In genomic region chr10:76569996-76570685, GRCm38 (mm10) we compare ENCODE assay signal across 33 mouse cellular contexts. TPM values are rescaled to one million over a fixed set of nuclear protein-coding genes. Genes with fewer than 3 reads are reported as not detected.
DNase-seq lines count a peak whose midpoint lies in the region; ATAC-seq and TF ChIP-seq lines count a peak whose summit lies in the region.
"Had no signal": no experiment of that assay in that cellular context is flagged by ENCODE, and none has a peak within 500 bp of the region (broad histone marks: within the 10 kb centered on the region; RNA-seq: fewer than 3 reads in every experiment).

No protein-coding gene starts in this region.

- no peak for TF ChIP-seq CTCF in kidney, adult 2 months (conservative IDR thresholded peaks at IDR 0.05; ENCODE audit: insufficient read depth, insufficient read length, low read depth, low read length)
- TF ChIP-seq CTCF in liver, postnatal 0 days (IDR thresholded peaks at IDR 0.05; ENCODE audit: low read depth): no peak

- WGBS in kidney, adult 2 months: 64% methylated on average over 22 of the region's 22 CpGs
- WGBS in kidney, embryonic 14.5 days: 93% methylated on average over 22 of the region's 22 CpGs
- WGBS in liver, postnatal 0 days (ENCODE audit: insufficient replicate concordance): 86% methylated on average over 22 of the region's 22 CpGs

- no peak for TF ChIP-seq POLR2A in kidney, adult 2 months (IDR thresholded peaks at IDR 0.05; ENCODE audit: low read depth, low read length)

- H3K4me2 ChIP-seq in kidney, embryonic 14.5 days (replicated peaks; ENCODE audit: low read depth, low read length): no peak overlapping the region
- H3K4me2 ChIP-seq in liver, postnatal 0 days (ENCODE audit: low read depth, low read length): no peak overlapping the region
- H3K4me2 ChIP-seq: heart, embryonic 13.5 days; hindbrain, embryonic 14.5 days; limb, embryonic 12.5 days; liver, embryonic 13.5 days had no signal

- H3K36me3 ChIP-seq in kidney, adult 2 months (ENCODE audit: control insufficient read depth, insufficient read depth, low read length): no peaks in the 10 kb centered on the region
- no peaks in the 10 kb centered on the region for H3K36me3 ChIP-seq in kidney, embryonic 14.5 days (ENCODE audit: control insufficient read depth, insufficient read depth, low read length)
- no peaks in the 10 kb centered on the region for H3K36me3 ChIP-seq in liver, postnatal 0 days (replicated peaks; ENCODE audit: insufficient read depth, low read length)
- H3K36me3 ChIP-seq: G1E; heart, embryonic 13.5 days; limb, embryonic 12.5 days; liver, embryonic 13.5 days had no signal

- DNase-seq in kidney, adult 2 months: peak; percentile 80
- DNase-seq in liver, postnatal 0 days: no peak
- DNase-seq in liver (no peak), R1 (ENCODE audit: low read depth, low spot score) (peak; percentile 39)
- no peak for DNase-seq in ovary, adult 18-20 months (ENCODE audit: low spot score)
- no peak for DNase-seq in left cerebral cortex, adult 9 months (ENCODE audit: low spot score in 2 of 2)
- DNase-seq: adrenal gland, adult 2 months; adrenal gland, postnatal 36 days; cerebellum, adult 18-20 months; cerebellum, postnatal 10 days; heart, adult 2 months; heart, postnatal 10 days; liver, embryonic 13.5 days; lung, adult 2 months; lung, postnatal 10 days; midbrain, embryonic 14.5 days; retina, postnatal 1 day; right cerebral cortex, postnatal 14 days; thymus, postnatal 25 days had no signal

- no peak for TF ChIP-seq EP300 in liver, postnatal 0 days (IDR thresholded peaks at IDR 0.05; ENCODE audit: low read depth)

- H3K27ac ChIP-seq in kidney, adult 2 months (ENCODE audit: insufficient read depth, low read depth, low read length): peak overlapping the region; percentile 72
- H3K27ac ChIP-seq in kidney, embryonic 14.5 days (ENCODE audit: low read depth, low read length): no peak overlapping the region
- no peak overlapping the region for H3K27ac ChIP-seq in liver, postnatal 0 days (ENCODE audit: low read depth)
- H3K27ac ChIP-seq: heart, adult 2 months; heart, embryonic 13.5 days; hindbrain, embryonic 14.5 days; limb, embryonic 12.5 days; liver, embryonic 13.5 days; macrophage had no signal

- no peak for ATAC-seq in kidney, embryonic 14.5 days (ENCODE audit: low FRiP score, low TSS enrichment)
- peak; percentile 43; the same call in 1 of the 2 replicates for ATAC-seq in liver, postnatal 0 days
- ATAC-seq: forebrain, embryonic 16.5 days; intestine, postnatal 0 days had no signal

- no peaks in the 10 kb centered on the region for H3K27me3 ChIP-seq in kidney, adult 2 months (replicated peaks; ENCODE audit: control insufficient read depth, insufficient read depth, low read length)
- H3K27me3 ChIP-seq in kidney, embryonic 14.5 days (ENCODE audit: control insufficient read depth, insufficient read depth, low read length): no peaks in the 10 kb centered on the region
- H3K27me3 ChIP-seq in liver, postnatal 0 days (ENCODE audit: insufficient read depth, low read length): no peaks in the 10 kb centered on the region
- H3K27me3 ChIP-seq: heart, embryonic 13.5 days; limb, embryonic 12.5 days; liver, embryonic 13.5 days had no signal

- peaks cover 2% of the 10 kb centered on the region for H3K4me1 ChIP-seq in kidney, adult 2 months (ENCODE audit: control insufficient read depth, insufficient read depth, low read length)
- no peaks in the 10 kb centered on the region for H3K4me1 ChIP-seq in kidney, embryonic 14.5 days (ENCODE audit: control insufficient read depth, insufficient read depth, low read length)
- H3K4me1 ChIP-seq in liver, postnatal 0 days (ENCODE audit: insufficient read depth): peaks cover 7% of the 10 kb centered on the region; the same call in 1 of the 2 replicates
- H3K4me1 ChIP-seq: heart, embryonic 13.5 days; limb, embryonic 12.5 days; liver, embryonic 13.5 days had no signal

- H3K9me3 ChIP-seq in kidney, embryonic 14.5 days (ENCODE audit: control insufficient read depth, low read length): no peaks in the 10 kb centered on the region
- no peaks in the 10 kb centered on the region for H3K9me3 ChIP-seq in liver, postnatal 0 days (ENCODE audit: low read length)
- H3K9me3 ChIP-seq: G1E; heart, embryonic 13.5 days; limb, embryonic 12.5 days; liver, embryonic 13.5 days had no signal

- H3K4me3 ChIP-seq in kidney, adult 2 months (ENCODE audit: insufficient read depth, low read depth, low read length): peak overlapping the region; percentile 48
- no peak overlapping the region for H3K4me3 ChIP-seq in kidney, embryonic 14.5 days (ENCODE audit: low read length)
- H3K4me3 ChIP-seq in liver, postnatal 0 days (ENCODE audit: low read depth, low read length): no peak overlapping the region
- H3K4me3 ChIP-seq: erythroblast, embryonic 14.5 days; heart, adult 2 months; heart, embryonic 13.5 days; limb, embryonic 12.5 days; liver, embryonic 13.5 days had no signal

- H3K9ac ChIP-seq in kidney, embryonic 14.5 days (ENCODE audit: low read depth, low read length): no peak overlapping the region
- no peak overlapping the region for H3K9ac ChIP-seq in liver, postnatal 0 days (replicated peaks)
- H3K9ac ChIP-seq: heart, embryonic 13.5 days; hindbrain, embryonic 14.5 days; limb, embryonic 12.5 days; liver, embryonic 13.5 days had no signal

RNA-seq across cellular contexts. Expression of gene Ftcd, which starts 5.3 kb away (rescaled TPM):
- polyA plus RNA-seq in kidney, adult 2 months (2012; rRNA removed): 4.0 and 6.2 TPM in 2 replicates
- 0.28 and 0.46 TPM in 2 replicates for polyA plus RNA-seq in kidney, embryonic 14.5 days (2014; fragmentation: Nextera tagmentation; extraction: Ambion mirVana)
- 171 TPM in 2 replicates for polyA plus RNA-seq in liver, postnatal 0 days (2015; fragmentation: Nextera tagmentation; extraction: Ambion mirVana)
- polyA plus RNA-seq: erythroblast, embryonic 14.5 days; forebrain, embryonic 11.5 days; G1E; heart, adult 2 months; hindbrain, embryonic 14.5 days; limb, embryonic 12.5 days; macrophage; midbrain, embryonic 14.5 days; neural tube, embryonic 14.5 days; small intestine, adult 2 months; stomach, embryonic 14.5 days had no signal

RNA-seq across cellular contexts. Expression of gene Spatc1l, which starts 8.1 kb away (rescaled TPM):
- 0.14 and 0.19 TPM in 2 replicates for polyA plus RNA-seq in kidney, adult 2 months (2012; rRNA removed)
- not detected in 2 replicates for polyA plus RNA-seq in kidney, embryonic 14.5 days (2014; fragmentation: Nextera tagmentation; extraction: Ambion mirVana)
- polyA plus RNA-seq in liver, postnatal 0 days (2015; fragmentation: Nextera tagmentation; extraction: Ambion mirVana): not detected in 2 replicates
- polyA plus RNA-seq: adrenal gland, adult 2 months; embryonic facial prominence, embryonic 14.5 days; erythroblast, embryonic 14.5 days; forebrain, embryonic 11.5 days; G1E; heart, embryonic 13.5 days; hindbrain, embryonic 14.5 days; intestine, postnatal 0 days; limb, embryonic 12.5 days; liver, embryonic 13.5 days; macrophage; midbrain, embryonic 14.5 days had no signal

RNA-seq across cellular contexts. Expression of gene Lss, which starts 38.8 kb away (rescaled TPM):
- polyA plus RNA-seq in kidney, adult 2 months (2012; rRNA removed): 18.9 and 21.4 TPM in 2 replicates
- polyA plus RNA-seq in kidney, embryonic 14.5 days (2014; fragmentation: Nextera tagmentation; extraction: Ambion mirVana): 9.7 and 21.9 TPM in 2 replicates
- polyA plus RNA-seq in liver, postnatal 0 days (2015; fragmentation: Nextera tagmentation; extraction: Ambion mirVana): 14.5 and 15.8 TPM in 2 replicates

RNA-seq across cellular contexts. Expression of gene Col6a2, which starts 53.3 kb away (rescaled TPM):
- 23.4 and 28.7 TPM in 2 replicates for polyA plus RNA-seq in kidney, adult 2 months (2012; rRNA removed)
- polyA plus RNA-seq in kidney, embryonic 14.5 days (2014; fragmentation: Nextera tagmentation; extraction: Ambion mirVana): 19.8 and 22.0 TPM in 2 replicates
- polyA plus RNA-seq in liver, postnatal 0 days (2015; fragmentation: Nextera tagmentation; extraction: Ambion mirVana): 5.9 and 6.2 TPM in 2 replicates
- polyA plus RNA-seq: erythroblast, embryonic 14.5 days; G1E had no signal

Comparison
In these comparisons a context has a peak if more than half of its experiments do, and no peak if none do; other contexts are left out.
1. DNase-seq: peak in kidney, adult 2 months (single experiment) and R1 (single experiment); none in liver, postnatal 0 days (single experiment), liver (single experiment), ovary, adult 18-20 months (single experiment) and left cerebral cortex, adult 9 months (0 of 2).
2. RNA of gene Ftcd, which starts 5.3 kb away (polyA plus RNA-seq): 171 TPM in liver, postnatal 0 days; 4.0 to 6.2 TPM in kidney, adult 2 months and 0.28 to 0.46 TPM in kidney, embryonic 14.5 days; every median in the first group is over 10 times any median in the second.